Mouse (Mus musculus) macrophage (primary cell): ENCODE measurements around the gene Samd14. TPM values are rescaled to one million over a fixed set of nuclear protein-coding genes. Genes with fewer than 3 reads are reported as not detected.
A peak's percentile ranks its signal among the peaks of the same experiment; 100 is the strongest.

Source experiments
- H3K27ac ChIP-seq: fragments of 350-480 bp; formaldehyde crosslinking; 2 replicates; pipeline ENCODE4 v1.9.0; 2021
- H3K36me3 ChIP-seq: fragments of 350-480 bp; formaldehyde crosslinking; 2 replicates; pipeline ENCODE4 v1.9.0; 2021; ENCODE audit errors: inconsistent target
- H3K4me3 ChIP-seq: fragments of 350-480 bp; formaldehyde crosslinking; 2 replicates; pipeline ENCODE4 v1.9.0; 2021; ENCODE audit errors: inconsistent target
- H3K79me2 ChIP-seq: fragments of 350-480 bp; formaldehyde crosslinking; 2 replicates; pipeline ENCODE4 v1.9.0; 2021; ENCODE audit errors: inconsistent target
- WGBS: methylation state at CpG from one replicate; pipeline ENCODE4 v1.1.7; 2026; ENCODE audit warnings: inconsistent platforms; ENCODE audit not compliant: missing documents; 5-methylcytosine and 5-hydroxymethylcytosine counted together
- polyA plus RNA-seq: library from polyadenylated mRNA; stranded (reverse); fragments of 250-400 nt; gene quantifications from 3 replicates; pipeline ENCODE4 v1.2.4, GENCODE M21; 2018; ENCODE audit warnings: inconsistent platforms

Gene Samd14
- polyA plus RNA-seq, 1 experiment from 2014 or later = 0.06 TPM

GRCm38 (mm10) chr11:94992754-94993606, 16.7 kb upstream of the Samd14 start:
- whole genome bisulfite sequencing = under 1% methylated on average over 22 of the region's 22 CpGs
- peaks cover 19% of the 10 kb centered on the region; the same call in 1 of the 2 replicates for H3K36me3 ChIP-seq

GRCm38 (mm10) chr11:94994208-94994814, 15.4 kb upstream of the Samd14 start:
- peaks cover 32% of the 10 kb centered on the region; the same call in 1 of the 2 replicates for H3K36me3 ChIP-seq
- WGBS = 12% methylated on average over 10 of the region's 10 CpGs
- H3K27ac ChIP-seq = peak overlapping the region; percentile 93
- H3K4me3 ChIP-seq = peak overlapping the region; percentile 70
- peaks cover 78% of the 10 kb centered on the region for H3K79me2 ChIP-seq

More at GRCm38 (mm10) chr11:94992754-94993606, 16.7 kb upstream of the Samd14 start:
- Histone ChIP-seq H3K79me2 (peaks cover 64% of the 10 kb centered on the region), H3K27ac (peak overlapping the region; percentile 93), H3K4me3 (peak overlapping the region; percentile 70)

- peaks cover 40% of the 10 kb centered on the region; the same call in 1 of the 2 replicates for H3K36me3 ChIP-seq
- H3K4me3 ChIP-seq = peak overlapping the region; percentile 70
- peaks cover 85% of the 10 kb centered on the region for H3K79me2 ChIP-seq
- 47% methylated on average over 11 of the region's 11 CpGs for WGBS
- peak overlapping the region; percentile 93 for H3K27ac ChIP-seq
Observed at GRCm38 (mm10) chr11:94994947-94995772, 14.5 kb upstream of the Samd14 start.

GRCm38 (mm10) chr11:94996101-94996500, 13.6 kb upstream of the Samd14 start:
- 81% methylated on average over 8 of the region's 8 CpGs for WGBS
- Histone ChIP-seq H3K27ac (no peak overlapping the region), H3K36me3 (peaks cover 48% of the 10 kb centered on the region; the same call in 1 of the 2 replicates), H3K79me2 (peaks cover 84% of the 10 kb centered on the region), H3K4me3 (no peak overlapping the region)

GRCm38 (mm10) chr11:94996984-94997383, 12.7 kb upstream of the Samd14 start:
- Histone ChIP-seq H3K79me2 (peaks cover 79% of the 10 kb centered on the region), H3K27ac (no peak overlapping the region), H3K36me3 (peaks cover 56% of the 10 kb centered on the region), H3K4me3 (no peak overlapping the region)
- WGBS = 72% methylated on average over 6 of the region's 6 CpGs

- Histone ChIP-seq H3K36me3 (peaks cover 62% of the 10 kb centered on the region), H3K79me2 (peaks cover 74% of the 10 kb centered on the region), H3K4me3 (no peak overlapping the region), H3K27ac (no peak overlapping the region)
- WGBS = 56% methylated on average over 5 of the region's 5 CpGs
Observed at GRCm38 (mm10) chr11:94997596-94997995, 12.1 kb upstream of the Samd14 start.

- Histone ChIP-seq H3K27ac (no peak overlapping the region), H3K79me2 (peaks cover 69% of the 10 kb centered on the region), H3K36me3 (peaks cover 67% of the 10 kb centered on the region), H3K4me3 (no peak overlapping the region)
- 64% methylated on average over 16 of the region's 16 CpGs for WGBS
Observed at GRCm38 (mm10) chr11:94998041-94998531, 11.6 kb upstream of the Samd14 start.

- Histone ChIP-seq H3K27ac (no peak overlapping the region), H3K36me3 (peaks cover 85% of the 10 kb centered on the region), H3K4me3 (no peak overlapping the region), H3K79me2 (peaks cover 49% of the 10 kb centered on the region)
- WGBS = 52% methylated on average over 8 of the region's 8 CpGs
Observed at GRCm38 (mm10) chr11:95000128-95000527, 9.6 kb upstream of the Samd14 start.

- H3K4me3 ChIP-seq = no peak overlapping the region
- no peak overlapping the region for H3K27ac ChIP-seq
- peaks cover 44% of the 10 kb centered on the region for H3K79me2 ChIP-seq
- WGBS = 9% methylated on average over 4 of the region's 4 CpGs
- peaks cover 89% of the 10 kb centered on the region for H3K36me3 ChIP-seq
Observed at GRCm38 (mm10) chr11:95000548-95000947, 9.1 kb upstream of the Samd14 start.

- 14% methylated on average over 8 of the region's 8 CpGs for WGBS
- Histone ChIP-seq H3K36me3 (peaks cover 89% of the 10 kb centered on the region), H3K27ac (no peak overlapping the region), H3K4me3 (no peak overlapping the region), H3K79me2 (peaks cover 39% of the 10 kb centered on the region)
Observed at GRCm38 (mm10) chr11:95001058-95001457, 8.6 kb upstream of the Samd14 start.

- 95% methylated on average over 21 of the region's 21 CpGs for WGBS
- no peak overlapping the region for H3K27ac ChIP-seq
- peaks cover 32% of the 10 kb centered on the region for H3K79me2 ChIP-seq
- no peak overlapping the region for H3K4me3 ChIP-seq
- peaks cover 83% of the 10 kb centered on the region for H3K36me3 ChIP-seq
Observed at GRCm38 (mm10) chr11:95001584-95002347, 7.9 kb upstream of the Samd14 start.

- Histone ChIP-seq H3K36me3 (peaks cover 74% of the 10 kb centered on the region), H3K4me3 (no peak overlapping the region), H3K27ac (no peak overlapping the region), H3K79me2 (peaks cover 23% of the 10 kb centered on the region; the same call in 1 of the 2 replicates)
- 96% methylated on average over 8 of the region's 8 CpGs for WGBS
Observed at GRCm38 (mm10) chr11:95002705-95003104, 7.0 kb upstream of the Samd14 start.

- H3K4me3 ChIP-seq = no peak overlapping the region
- H3K27ac ChIP-seq = no peak overlapping the region
- H3K79me2 ChIP-seq = peaks cover 7% of the 10 kb centered on the region; the same call in 1 of the 2 replicates
- WGBS = 91% methylated on average over 11 of the region's 12 CpGs
- H3K36me3 ChIP-seq = peaks cover 57% of the 10 kb centered on the region
Observed at GRCm38 (mm10) chr11:95004136-95004936, 5.3 kb upstream of the Samd14 start.
